Mouse (Mus musculus): ENCODE measurements at regions not wholly inside any gene's neighbourhood (a gene's known extent, or its start where the extent isn't known, plus 50 kb on each side); places are given as distances from the start of the nearest gene placed in this dataset.

GRCm38 (mm10) chr5:100279474-100279873, 119.9 kb upstream of the Tmem150c start:
- no peak for TF ChIP-seq CTCF (IDR thresholded peaks at IDR 0.05; ENCODE audit: borderline replicate concordance, insufficient read depth, low read depth, low read length)
- no peak for TF ChIP-seq POLR2A (IDR thresholded peaks at IDR 0.05; ENCODE audit: borderline replicate concordance, insufficient read depth, low read length)

Measured in cerebellum, adult 2 months (tissue).